8 mouse cellular contexts compared by ENCODE assay signal in genomic region chr1:167638053-167638452, GRCm38 (mm10). TPM values are rescaled to one million over a fixed set of nuclear protein-coding genes. Genes with fewer than 3 reads are reported as not detected.
DNase-seq lines count a peak whose midpoint lies in the region; ATAC-seq lines count a peak whose summit lies in the region.

No protein-coding gene starts in this region.

- DNase-seq in cerebellum, postnatal 14 days, result peak; percentile 56 to 80
- DNase-seq in left cerebral cortex, adult 18-20 months (ENCODE audit: low spot score in 2 of 2), result peak; percentile 24 to 30
- DNase-seq in left cerebral cortex, postnatal 36 days (ENCODE audit: low spot score in 2 of 2), result no peak
- DNase-seq in adrenal gland, postnatal 14 days, result peak; percentile 75
- DNase-seq in hindbrain, embryonic 14.5 days (ENCODE audit: low spot score), result peak; percentile 42
- DNase-seq in thymus, postnatal 36 days, result peak; percentile 11 to 19

- 32% methylated on average over 13 of the region's 13 CpGs for WGBS in hindbrain, embryonic 14.5 days

- no peaks in the 10 kb centered on the region for H3K36me3 ChIP-seq in hindbrain, embryonic 14.5 days (replicated peaks; ENCODE audit: control insufficient read depth, insufficient read depth)

- intact Hi-C loops in left cerebral cortex, postnatal 36 days (cut with DNase I), result no loop called here

- no peaks in the 10 kb centered on the region for H3K9me3 ChIP-seq in hindbrain, embryonic 14.5 days (ENCODE audit: control insufficient read depth, low read length)

- no peaks in the 10 kb centered on the region for H3K27me3 ChIP-seq in hindbrain, embryonic 14.5 days (ENCODE audit: control insufficient read depth, insufficient read depth, low read length)

- H3K9ac ChIP-seq in hindbrain, embryonic 14.5 days, result no peak overlapping the region

- ATAC-seq in cerebellum, adult (ENCODE audit: insufficient number of reproducible peaks, low FRiP score, low TSS enrichment), result no peak
- ATAC-seq in hindbrain, embryonic 14.5 days (ENCODE audit: low FRiP score), result no peak
- 0 out of 2 replicates have a peak, but pooled peaks have one; percentile 10 for ATAC-seq in megakaryocyte, adult 5-6 weeks (ENCODE audit: poor library complexity, severe bottlenecking)

- no peak overlapping the region for H3K4me3 ChIP-seq in hindbrain, embryonic 14.5 days (replicated peaks; ENCODE audit: low read length)

- H3K4me1 ChIP-seq in hindbrain, embryonic 14.5 days (replicated peaks; ENCODE audit: control insufficient read depth, insufficient read depth, low read length), result no peaks in the 10 kb centered on the region

- H3K4me2 ChIP-seq in hindbrain, embryonic 14.5 days (replicated peaks), result no peak overlapping the region

- H3K27ac ChIP-seq in hindbrain, embryonic 14.5 days, result no peak overlapping the region

RNA-seq across cellular contexts. Expression of gene Rxrg, which starts 39.9 kb away (rescaled TPM):
- 10 to 100 TPM; 12.5 to 20.6 TPM for total RNA-seq in left cerebral cortex, adult 18-20 months (2021)
- total RNA-seq in left cerebral cortex, postnatal 36 days (2021), result 10 to 100 TPM in 1 of 2 experiments, 1 to 10 TPM in 1; 9.0 to 10.5 TPM
- 14.8 and 15.8 TPM in 2 replicates for total RNA-seq in adrenal gland, postnatal 14 days (2021)
- polyA plus RNA-seq in hindbrain, embryonic 14.5 days (2014; fragmentation: Nextera tagmentation; extraction: Ambion mirVana), result 9.3 and 12.7 TPM in 2 replicates
- not detected in 2 replicates for total RNA-seq in megakaryocyte, adult 5-6 weeks (2015)
- total RNA-seq in megakaryocyte, adult 5-6 weeks (2017), result not detected in 2 replicates

RNA-seq across cellular contexts. Expression of gene Lmx1a, which starts 51.0 kb away (rescaled TPM):
- total RNA-seq in left cerebral cortex, adult 18-20 months (2021), result not detected
- total RNA-seq in left cerebral cortex, postnatal 36 days (2021), result not detected
- total RNA-seq in adrenal gland, postnatal 14 days (2021), result not detected in 2 replicates
- 3.3 and 4.7 TPM in 2 replicates for polyA plus RNA-seq in hindbrain, embryonic 14.5 days (2014; fragmentation: Nextera tagmentation; extraction: Ambion mirVana)
- total RNA-seq in megakaryocyte, adult 5-6 weeks (2015), result not detected in 2 replicates
- not detected in 2 replicates for total RNA-seq in megakaryocyte, adult 5-6 weeks (2017)

Comparison
In these comparisons a context has a peak if more than half of its experiments do, and no peak if none do; other contexts are left out.
1. DNase-seq: peak in cerebellum, postnatal 14 days (2 of 2), left cerebral cortex, adult 18-20 months (2 of 2), adrenal gland, postnatal 14 days (single experiment), hindbrain, embryonic 14.5 days (single experiment) and thymus, postnatal 36 days (2 of 2); none in left cerebral cortex, postnatal 36 days (0 of 2).
2. RNA of gene Rxrg, which starts 39.9 kb away (total RNA-seq): 12.5 to 20.6 TPM in left cerebral cortex, adult 18-20 months, 14.8 to 15.8 TPM in adrenal gland, postnatal 14 days and 9.0 to 10.5 TPM in left cerebral cortex, postnatal 36 days; not detected in megakaryocyte, adult 5-6 weeks; every median in the first group is over 10 times any median in the second.